Mouse (Mus musculus) brain, embryonic 14.5 days (tissue): Measurements from ENCODE around the gene Cacna2d3.

Source experiments
- CTCF ChIP-seq: fragments of 200-500 bp; IDR thresholded peaks from 2 replicates; pipeline ENCODE4 v1.5.1; 2012; ENCODE audit warnings: inconsistent platforms, mild to moderate bottlenecking, moderate library complexity, borderline replicate concordance; ENCODE audit not compliant: insufficient read depth, insufficient read length; ENCODE audit errors: extremely low read depth
- POLR2A ChIP-seq: fragments of 200-500 bp; IDR thresholded peaks from 2 replicates; pipeline ENCODE4 v1.6.1; 2012; ENCODE audit warnings: mild to moderate bottlenecking, inconsistent platforms, borderline replicate concordance; ENCODE audit not compliant: poor library complexity, insufficient read depth, insufficient read length, severe bottlenecking; ENCODE audit errors: extremely low read depth

DNA sequence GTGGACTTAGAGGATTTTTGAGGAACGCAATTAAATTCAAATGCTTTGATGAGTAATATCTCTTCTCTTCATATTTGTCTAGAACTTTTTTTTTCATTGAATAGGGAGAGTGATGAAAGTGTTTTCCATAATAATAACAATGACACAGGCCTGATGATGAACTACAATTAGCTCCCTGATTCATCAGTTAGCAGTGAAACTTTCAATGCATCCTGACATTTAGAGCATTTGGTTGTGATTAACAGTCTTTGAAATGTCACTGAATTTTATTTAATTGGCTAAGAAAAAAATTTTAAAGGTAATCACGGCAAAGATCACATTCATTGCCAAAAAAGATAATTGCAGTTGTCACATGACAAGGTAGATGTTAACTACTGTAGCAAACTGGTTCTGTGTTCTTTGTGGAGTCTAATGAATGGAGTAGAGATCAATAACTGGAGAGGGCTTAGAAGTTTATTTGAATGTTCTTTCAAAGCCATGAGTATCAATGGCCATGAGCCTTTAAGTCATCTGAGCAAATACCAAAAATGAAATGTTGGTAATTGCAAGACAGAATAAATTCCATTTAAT is 425.4 kb downstream of the Cacna2d3 start:
- TF ChIP-seq POLR2A (no peak), CTCF (no peak)
